Mouse (Mus musculus) hindbrain, postnatal 0 days (tissue): ENCODE measurements around the gene Mdga2. TPM values are rescaled to one million over a fixed set of nuclear protein-coding genes. Genes with fewer than 3 reads are reported as not detected.

Experiments
- ATAC-seq: fragments of 200-750 bp; cut with Nextera tagmentation; 2 replicates; pipeline ENCODE4 v1.8.0; 2017; ENCODE audit warnings: mild to moderate bottlenecking, moderate TSS enrichment, moderate library complexity
- DNase-seq: peaks from one replicate; pipeline ENCODE4 v3.0.0-alpha.2; 2015; ENCODE audit warnings: low spot score
- H3K27ac ChIP-seq: fragments of 300-500 bp; sonication (generic); 2 replicates; pipeline ENCODE4 v1.5.1; 2014; ENCODE audit warnings: mild to moderate bottlenecking
- H3K27me3 ChIP-seq: fragments of 300-500 bp; sonication (generic); 2 replicates; pipeline ENCODE4 v1.6.1; 2014; ENCODE audit warnings: low read length, mixed read lengths; ENCODE audit not compliant: insufficient read depth
- H3K36me3 ChIP-seq: fragments of 300-500 bp; sonication (generic); 2 replicates; pipeline ENCODE4 v1.6.1; 2014; ENCODE audit warnings: low read length, mixed read lengths; ENCODE audit not compliant: insufficient read depth
- H3K4me1 ChIP-seq: fragments of 300-500 bp; sonication (generic); 2 replicates; pipeline ENCODE4 v1.6.1; 2014; ENCODE audit warnings: antibody characterized with exemption, low read length, mixed read lengths; ENCODE audit not compliant: insufficient read depth
- H3K4me2 ChIP-seq: fragments of 300-500 bp; sonication (generic); 2 replicates; pipeline ENCODE4 v1.6.1; 2014; ENCODE audit warnings: low read depth, mild to moderate bottlenecking, low read length, moderate library complexity, mixed read lengths
- H3K4me3 ChIP-seq: fragments of 300-500 bp; sonication (generic); 2 replicates; pipeline ENCODE4 v1.5.1; 2014; ENCODE audit warnings: low read length
- H3K9ac ChIP-seq: fragments of 300-500 bp; sonication (generic); replicated peaks from 2 replicates; pipeline ENCODE4 v1.6.1; 2014; ENCODE audit warnings: mild to moderate bottlenecking, low read length, moderate library complexity, mixed read lengths
- H3K9me3 ChIP-seq: fragments of 300-500 bp; sonication (generic); 2 replicates; pipeline ENCODE4 v1.6.1; 2016; ENCODE audit warnings: low read length, mixed read lengths
- CTCF ChIP-seq: IDR thresholded peaks from 2 replicates; pipeline ENCODE4 v1.5.1; 2016; ENCODE audit warnings: antibody characterized with exemption, control low read depth, low read depth
- WGBS: fragments of 180-500 bp; shearing (Covaris S2); extraction: QIAGEN DNeasy Blood & Tissue Kit; methylation state at CpG from one replicate; pipeline ENCODE4 v1.1.7; 2014; 5-methylcytosine and 5-hydroxymethylcytosine counted together
- polyA plus RNA-seq: library from polyadenylated mRNA; unstranded; fragments of >200 nt; fragmentation: Nextera tagmentation; extraction: Ambion mirVana; gene quantifications from 2 replicates; pipeline ENCODE4 v1.2.1, GENCODE M21; 2015
- total RNA-seq: library from RNA; depleted of rRNA; stranded (reverse); fragments of >200 nt; gene quantifications from 2 replicates; pipeline ENCODE4 v1.2.3, GENCODE M21; 2014

Gene Mdga2
- total and polyA plus RNA-seq, 2 experiments from 2014 or later: 44.9 to 57.3 TPM

GRCm38 (mm10) chr12:66648605-66649552, 573.5 kb downstream of the Mdga2 start:
- no peak overlapping the region for H3K9ac ChIP-seq
- H3K9me3 ChIP-seq: no peaks in the 10 kb centered on the region
- no peak for TF ChIP-seq CTCF
- no peak for ATAC-seq
- H3K4me1 ChIP-seq: no peaks in the 10 kb centered on the region
- no peak overlapping the region for H3K4me2 ChIP-seq
- no peak overlapping the region for H3K4me3 ChIP-seq
- no peak overlapping the region for H3K27ac ChIP-seq
- DNase-seq: no peak
- no peaks in the 10 kb centered on the region for H3K27me3 ChIP-seq
- no peaks in the 10 kb centered on the region for H3K36me3 ChIP-seq
- 34% methylated on average over 12 of the region's 12 CpGs for WGBS

GRCm38 (mm10) chr12:66640408-66640807, 581.9 kb downstream of the Mdga2 start:
- H3K4me1 ChIP-seq: no peaks in the 10 kb centered on the region
- no peaks in the 10 kb centered on the region for H3K27me3 ChIP-seq
- ATAC-seq (peak; percentile 49), DNase-seq (peak; percentile 62)
- H3K27ac ChIP-seq: no peak overlapping the region
- no peak overlapping the region for H3K4me2 ChIP-seq
- H3K4me3 ChIP-seq: no peak overlapping the region
- H3K9me3 ChIP-seq: no peaks in the 10 kb centered on the region
- WGBS: 16% methylated on average over 1 of the region's 1 CpGs
- no peak for TF ChIP-seq CTCF
- H3K9ac ChIP-seq: no peak overlapping the region
- H3K36me3 ChIP-seq: no peaks in the 10 kb centered on the region

GRCm38 (mm10) chr12:66619944-66620343, 602.4 kb downstream of the Mdga2 start:
- Histone ChIP-seq H3K27me3 (no peaks in the 10 kb centered on the region), H3K36me3 (no peaks in the 10 kb centered on the region), H3K4me1 (no peaks in the 10 kb centered on the region), H3K4me3 (no peak overlapping the region), H3K9me3 (no peaks in the 10 kb centered on the region), H3K4me2 (no peak overlapping the region), H3K9ac (no peak overlapping the region), H3K27ac (no peak overlapping the region)
- 89% methylated on average over 3 of the region's 3 CpGs for WGBS
- TF ChIP-seq CTCF: no peak
- DNase-seq: no peak
- no peak for ATAC-seq

GRCm38 (mm10) chr12:66591617-66592230, 630.6 kb downstream of the Mdga2 start:
- Histone ChIP-seq H3K4me3 (no peak overlapping the region), H3K4me2 (no peak overlapping the region), H3K4me1 (no peaks in the 10 kb centered on the region), H3K36me3 (no peaks in the 10 kb centered on the region), H3K9ac (no peak overlapping the region), H3K9me3 (no peaks in the 10 kb centered on the region), H3K27me3 (no peaks in the 10 kb centered on the region), H3K27ac (no peak overlapping the region)
- TF ChIP-seq CTCF: no peak
- peak; percentile 5 for DNase-seq
- peak; percentile 43; the same call in 1 of the 2 replicates for ATAC-seq
- 22% methylated on average over 1 of the region's 1 CpGs for WGBS

- ATAC-seq: no peak
- H3K4me2 ChIP-seq: no peak overlapping the region
- H3K27me3 ChIP-seq: no peaks in the 10 kb centered on the region
- H3K4me1 ChIP-seq: no peaks in the 10 kb centered on the region
- WGBS: 97% methylated on average over 1 of the region's 1 CpGs
- TF ChIP-seq CTCF: no peak
- no peak for DNase-seq
- H3K9ac ChIP-seq: no peak overlapping the region
- no peak overlapping the region for H3K4me3 ChIP-seq
- no peaks in the 10 kb centered on the region for H3K9me3 ChIP-seq
- H3K36me3 ChIP-seq: no peaks in the 10 kb centered on the region
- H3K27ac ChIP-seq: no peak overlapping the region
Measured at GRCm38 (mm10) chr12:66565396-66565795, 657.0 kb downstream of the Mdga2 start.

GRCm38 (mm10) chr12:66556846-66557245, 665.5 kb downstream of the Mdga2 start:
- no peak overlapping the region for H3K27ac ChIP-seq
- no peak overlapping the region for H3K4me2 ChIP-seq
- no peaks in the 10 kb centered on the region for H3K36me3 ChIP-seq
- H3K9me3 ChIP-seq: no peaks in the 10 kb centered on the region
- ATAC-seq (0 out of 2 replicates have a peak, but pooled peaks have one; percentile 40), DNase-seq (peak; percentile 68)
- no peak for TF ChIP-seq CTCF
- no peaks in the 10 kb centered on the region for H3K27me3 ChIP-seq
- no peak overlapping the region for H3K9ac ChIP-seq
- no peak overlapping the region for H3K4me3 ChIP-seq
- no peaks in the 10 kb centered on the region for H3K4me1 ChIP-seq
- 41% methylated on average over 3 of the region's 3 CpGs for WGBS
